Mouse (Mus musculus): ENCODE data around the gene Lmntd1. TPM values are rescaled to one million over a fixed set of nuclear protein-coding genes. Genes with fewer than 3 reads are reported as not detected.

Lmntd1 gene
- polyA plus RNA-seq, 1 experiment from 2014 or later, result 0.83 TPM

Other genes with a start within 250 kb of the Lmntd1 start
- not detected in 2 replicates for gene Tuba3b, start 1.4 kb upstream of the Lmntd1 start, polyA plus RNA-seq (2015; fragmentation: Nextera tagmentation; extraction: Ambion mirVana)
- gene Rassf8, start 132.4 kb upstream of the Lmntd1 start, polyA plus RNA-seq (2015; fragmentation: Nextera tagmentation; extraction: Ambion mirVana), result 3.2 and 3.5 TPM in 2 replicates